Mouse (Mus musculus) hematopoietic stem cell, adult 5-6 weeks (primary cell): ENCODE results near the gene Pdcl2. TPM values are rescaled to one million over a fixed set of nuclear protein-coding genes. Genes with fewer than 3 reads are reported as not detected.

Experiments used
- ATAC-seq, 2 experiments: fragments of 125-278 bp in 1 of 2; replicated peaks in 1 of 2; 2 replicates each; pipeline ENCODE4 v1.8.0; 2016 to 2017; ENCODE audit warnings: inconsistent platforms in 2 of 2, mild to moderate bottlenecking in 2 of 2, moderate number of reproducible peaks in 2 of 2, low read depth in 1 of 2, moderate TSS enrichment in 1 of 2; ENCODE audit not compliant: low FRiP score in 2 of 2, poor library complexity in 2 of 2, severe bottlenecking in 2 of 2, insufficient read depth in 1 of 2, low TSS enrichment in 1 of 2
- total RNA-seq: library from RNA; stranded (forward); fragments of 172-1452, 232-1000 nt; gene quantifications from 2 replicates; pipeline ENCODE4 v1.2.3, GENCODE M21; 2017

Pdcl2 gene
- total RNA-seq, 1 experiment from 2014 or later: not detected

DNA sequence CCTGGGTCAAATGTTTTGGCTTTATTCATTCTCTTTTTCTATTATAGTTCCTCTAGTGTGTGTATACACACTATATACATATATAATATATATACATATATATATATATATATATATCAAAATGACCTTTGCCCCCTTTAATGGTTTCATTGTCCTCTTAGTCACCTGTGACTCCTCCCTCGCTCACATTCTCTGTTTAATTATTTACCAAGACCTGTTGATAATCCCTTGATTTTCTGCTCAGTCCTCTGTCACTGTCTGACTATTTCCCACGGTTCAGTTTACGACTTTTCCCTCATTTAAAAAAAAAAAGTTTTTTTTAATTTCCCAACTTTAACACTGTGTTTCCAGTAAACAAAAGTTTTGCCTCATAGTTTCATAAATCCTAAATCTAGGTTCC is 24.7 kb downstream of the Pdcl2 start:
- ATAC-seq: no peak

DNA sequence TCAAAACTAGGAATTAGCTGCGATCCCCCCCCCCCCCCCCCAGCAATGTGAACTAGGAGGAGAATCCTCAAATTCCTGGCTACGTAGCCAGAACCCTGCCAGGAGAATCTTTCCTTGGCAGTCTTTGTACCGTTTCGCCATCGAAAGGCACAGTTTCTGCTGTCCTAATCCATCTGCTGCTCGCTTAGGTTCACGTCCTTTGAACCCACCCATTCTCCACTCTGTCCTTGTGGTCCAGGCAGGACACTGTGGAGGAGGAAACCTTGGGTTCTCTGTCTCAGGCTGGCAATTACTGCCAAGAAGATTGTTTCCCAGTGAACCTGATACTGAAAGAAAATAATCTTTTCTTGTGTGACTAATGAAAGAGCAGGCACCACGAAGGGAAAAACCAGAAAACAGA is 25.3 kb downstream of the Pdcl2 start:
- ATAC-seq: no peak

DNA sequence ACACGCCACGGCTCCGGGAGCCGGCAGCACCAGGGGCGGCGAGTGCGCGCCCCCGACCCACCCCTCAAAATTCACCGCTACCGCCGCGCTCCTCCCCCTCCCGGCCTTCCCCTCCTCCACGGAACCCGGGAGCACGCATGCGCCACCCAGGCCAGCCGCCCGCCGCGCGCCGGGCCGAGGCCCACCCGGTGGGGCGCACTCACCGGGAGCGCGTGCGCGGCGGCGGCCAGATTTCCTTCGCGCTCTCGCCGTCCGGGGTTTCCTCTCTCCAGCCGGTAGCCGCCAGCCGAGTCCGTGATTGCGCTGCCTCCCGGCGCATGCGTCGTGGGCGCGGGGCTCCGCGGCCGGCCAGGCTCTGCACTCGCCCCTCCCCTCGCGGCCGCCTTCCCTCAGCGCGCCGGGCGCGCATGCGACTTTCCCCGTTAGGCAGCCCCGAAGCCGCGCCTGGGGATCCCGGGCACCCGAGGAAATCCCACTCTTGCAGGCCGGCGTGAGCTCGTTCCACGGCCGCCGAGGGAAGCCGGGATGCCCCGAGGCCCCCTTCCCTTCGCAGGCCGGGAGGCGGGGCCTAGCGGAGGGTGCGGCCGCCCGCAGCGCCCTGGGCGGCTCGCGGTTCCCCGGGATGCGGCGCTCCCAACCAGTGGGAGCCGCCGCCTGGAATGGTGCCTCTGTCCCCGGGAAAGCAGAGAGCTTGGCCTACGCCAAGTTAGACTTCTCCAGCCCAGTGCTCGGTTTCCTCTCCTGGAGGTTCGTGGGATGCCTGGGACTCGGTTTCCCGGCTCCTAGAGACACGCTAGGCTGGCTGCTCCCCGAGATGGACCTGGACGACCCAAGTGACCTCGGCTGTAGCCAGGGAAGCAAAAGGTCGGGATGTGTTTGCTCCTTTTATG is 26.3 kb downstream of the Pdcl2 start, which contains the start of gene Clock:
Gene Clock (minus strand): TSS at position 341 of the 890 bp plus-strand sequence.
- ATAC-seq: peak; percentile 62 to 88

DNA sequence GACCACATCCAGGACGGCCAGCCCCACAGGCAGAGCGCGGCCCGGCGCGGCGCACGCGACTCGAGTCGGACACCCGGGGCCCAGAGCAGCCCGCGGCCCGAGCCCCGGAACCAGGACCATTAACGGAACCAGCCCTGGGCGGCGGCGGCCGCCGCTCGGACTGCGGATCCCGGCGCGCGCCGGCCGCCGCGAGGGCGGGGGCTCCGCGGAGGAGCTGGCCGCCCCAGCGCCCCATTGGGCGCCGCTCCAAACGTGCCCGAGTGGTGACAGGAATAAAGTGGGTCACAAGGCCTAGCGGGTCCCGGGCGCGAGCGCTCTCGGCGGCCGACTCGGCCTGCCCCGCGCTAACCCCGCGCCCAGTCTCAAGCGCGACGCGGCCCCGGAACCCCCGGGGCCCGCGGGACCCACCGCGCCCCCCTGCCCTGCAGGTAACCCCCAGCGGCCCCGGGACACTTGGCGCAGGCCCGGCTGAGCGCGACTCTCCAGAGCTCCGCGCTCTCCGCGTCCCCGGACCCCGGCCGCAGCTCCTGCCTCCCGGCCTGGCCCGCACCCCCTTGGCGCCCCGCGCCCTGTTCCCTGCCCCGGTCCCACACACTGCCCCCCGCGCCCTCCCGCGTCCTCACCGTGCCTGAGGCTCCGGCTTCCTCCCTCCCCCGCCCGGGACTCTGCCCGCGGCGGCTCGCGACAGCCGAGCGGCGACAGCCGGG is 27.1 kb downstream of the Pdcl2 start:
- ATAC-seq: peak; percentile 25 to 67; a peak in 2 of 4 replicates

DNA sequence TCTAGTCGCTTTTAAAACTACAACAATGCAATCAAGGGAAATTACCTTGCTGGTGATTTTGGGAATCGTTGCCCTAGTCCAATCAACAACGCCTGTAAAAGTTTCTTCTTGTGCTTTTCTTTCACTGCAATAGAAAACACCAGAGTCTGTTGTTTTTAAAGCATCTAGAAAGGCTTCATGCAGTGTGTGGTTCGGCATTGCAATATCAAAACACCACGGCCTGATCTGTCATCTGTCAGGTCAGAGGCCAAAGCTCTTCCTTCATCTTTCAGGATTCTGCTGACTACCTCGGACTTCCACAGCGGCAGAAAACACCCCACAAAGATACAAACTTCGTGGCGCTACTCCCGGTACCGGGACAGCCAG is 27.6 kb downstream of the Pdcl2 start:
- no peak for ATAC-seq

DNA sequence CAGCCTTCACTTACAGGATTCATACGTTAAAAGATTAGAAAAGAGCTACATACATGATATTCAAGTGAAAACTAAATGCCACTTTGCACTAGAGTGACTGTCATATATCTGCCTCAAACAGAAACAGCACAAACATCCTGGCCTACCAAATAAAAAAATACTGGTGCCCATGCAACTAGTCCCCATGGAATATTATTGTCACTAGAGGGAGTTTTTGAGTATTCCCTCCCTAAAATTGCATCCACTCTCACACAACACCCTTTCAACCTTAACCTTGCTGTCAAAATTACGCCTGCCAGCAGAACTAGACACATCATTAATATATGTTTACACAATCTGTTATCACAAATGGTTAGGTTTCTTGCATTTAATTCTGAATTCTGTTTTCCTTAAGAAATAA is 28.9 kb downstream of the Pdcl2 start:
- no peak for ATAC-seq

DNA sequence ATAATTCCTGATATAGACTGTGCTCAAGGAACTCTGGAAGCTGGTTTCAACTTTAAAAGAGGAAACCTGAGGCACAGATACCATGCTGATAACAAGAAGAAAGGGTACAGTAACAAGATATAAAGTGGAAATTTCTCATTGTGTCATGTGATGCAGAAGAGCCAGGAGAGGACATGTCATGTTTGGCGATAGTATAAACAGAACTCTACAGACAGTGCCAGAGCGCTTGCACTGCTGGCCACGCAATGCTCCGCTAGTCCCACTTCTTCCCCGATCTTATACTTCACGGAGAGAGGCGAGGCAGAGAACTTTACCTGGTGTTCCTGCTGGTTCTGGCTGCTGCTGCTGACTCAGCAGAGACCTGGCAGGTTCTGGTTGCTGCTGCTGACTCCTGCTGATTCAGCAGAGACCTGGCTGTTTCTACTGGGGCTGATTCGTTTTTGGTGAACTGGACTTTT is 41.7 kb downstream of the Pdcl2 start:
- no peak for ATAC-seq

DNA sequence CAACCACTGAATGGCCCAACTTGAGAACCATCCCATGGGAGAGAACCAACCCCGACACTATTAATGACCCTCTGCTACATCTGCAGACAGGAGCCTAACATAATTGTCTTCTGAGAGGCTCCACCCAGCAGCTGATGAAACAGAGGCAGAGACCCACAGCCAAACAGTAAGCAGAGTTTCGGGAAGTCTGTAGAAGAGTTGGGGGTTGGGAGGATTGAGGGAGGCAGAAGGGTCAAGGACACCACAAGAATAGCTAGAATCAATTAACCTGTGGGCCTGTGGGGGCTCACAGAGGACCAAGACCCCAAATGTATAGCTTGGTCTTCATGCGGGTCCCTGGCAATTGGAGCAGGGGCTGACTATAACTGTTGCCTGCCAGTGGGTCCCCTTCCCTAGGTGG is 42.7 kb downstream of the Pdcl2 start:
- ATAC-seq: no peak

DNA sequence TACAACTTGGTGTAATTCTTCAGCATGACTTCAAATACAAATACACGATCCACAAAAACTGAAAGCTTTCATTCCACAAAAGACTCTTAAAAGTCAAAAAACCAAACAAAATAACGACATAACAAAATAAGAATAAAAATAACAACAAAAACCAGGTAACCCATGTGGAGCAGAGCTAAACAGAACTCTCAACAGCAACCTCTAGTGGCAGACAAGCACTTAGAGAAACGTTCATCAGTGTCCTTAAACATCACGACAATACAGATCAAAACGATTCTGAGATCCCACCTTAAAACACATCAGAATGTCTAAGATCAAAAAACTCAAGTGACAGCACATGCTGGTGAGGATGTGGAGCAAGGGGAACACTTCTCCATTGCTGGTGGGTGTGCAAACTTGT is 43.9 kb downstream of the Pdcl2 start:
- ATAC-seq: no peak

DNA sequence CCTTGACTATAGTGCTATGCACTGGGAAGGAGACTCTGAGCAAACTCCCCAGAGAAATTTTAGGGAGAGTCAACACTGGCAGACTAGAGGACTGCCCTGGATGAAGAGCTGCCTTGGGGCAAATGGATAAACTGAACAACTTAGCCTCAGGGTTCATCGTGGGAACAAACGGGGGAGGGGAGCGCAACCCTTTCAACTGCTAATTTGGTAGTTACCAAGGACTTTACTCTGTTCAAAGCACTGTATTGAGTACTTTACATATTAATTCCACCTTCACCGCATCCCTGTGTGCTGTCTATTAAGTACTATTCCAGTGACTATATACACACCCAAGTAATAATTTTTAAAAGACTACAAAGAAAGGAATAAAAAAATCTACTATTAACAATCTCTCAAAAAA is 45.3 kb downstream of the Pdcl2 start:
- ATAC-seq: no peak

DNA sequence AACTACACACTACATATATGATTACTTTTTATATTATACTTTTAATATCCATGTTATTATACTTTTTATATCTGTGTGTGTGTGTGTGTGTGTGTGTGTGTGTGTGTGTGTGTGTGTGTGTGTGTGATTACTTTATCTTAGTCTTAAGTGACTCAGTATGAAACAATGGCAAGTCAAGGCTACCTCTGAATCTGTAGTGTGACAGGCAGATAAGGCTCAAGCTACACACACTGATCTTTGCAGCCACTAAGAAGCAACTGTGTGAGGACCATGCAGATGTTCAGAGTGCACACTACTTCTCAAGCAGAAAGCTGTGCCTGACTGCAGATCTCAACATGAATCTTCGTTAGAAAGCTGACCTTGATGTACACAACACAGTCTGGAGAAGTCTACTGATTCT is 47.1 kb downstream of the Pdcl2 start:
- no peak for ATAC-seq

DNA sequence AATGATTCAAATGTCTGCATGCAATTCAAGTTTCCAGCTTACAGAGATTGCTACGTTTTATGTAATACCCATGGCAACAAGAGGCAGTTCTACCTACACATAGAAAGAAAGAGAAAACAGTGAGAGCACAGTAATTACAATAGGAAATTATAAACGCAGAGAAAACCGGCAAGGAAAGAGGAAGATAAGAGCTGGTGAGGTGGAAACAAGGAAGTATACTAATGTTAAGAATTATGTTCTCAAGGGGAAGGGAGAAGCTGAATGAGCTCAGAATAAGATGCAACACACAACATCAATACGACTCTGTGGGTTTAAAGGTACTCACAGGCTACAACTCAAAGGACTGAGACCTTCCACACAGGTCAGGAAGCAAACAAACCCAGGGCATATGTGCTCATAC is 56.0 kb downstream of the Pdcl2 start:
- peak in 1 of 2 experiments; percentile 29; a peak in 1 of 4 replicates for ATAC-seq

Other genes starting within 250 kb of the Pdcl2 start
- 15.5 and 33.3 TPM in 2 replicates for gene Srd5a3, start 190.9 kb downstream of the Pdcl2 start, total RNA-seq
- gene Tmem165, start 147.3 kb downstream of the Pdcl2 start, total RNA-seq: 47.3 and 61.6 TPM in 2 replicates
- 13.8 and 16.9 TPM in 2 replicates for gene Clock, start 26.4 kb downstream of the Pdcl2 start, total RNA-seq
- not detected in 2 replicates for gene Nmu, start 32.6 kb upstream of the Pdcl2 start, total RNA-seq
- gene Gm7271, start 152.9 kb upstream of the Pdcl2 start, total RNA-seq: not detected in 2 replicates
- 82.3 and 108 TPM in 2 replicates for gene Exoc1, start 198.2 kb upstream of the Pdcl2 start, total RNA-seq